Mouse (Mus musculus) myocyte (in vitro differentiated cells): ENCODE data around the gene Vasn. TPM values are rescaled to one million over a fixed set of nuclear protein-coding genes. Genes with fewer than 3 reads are reported as not detected.

Experiments
- H3K27me3 ChIP-seq: one replicate; pipeline ENCODE4 v1.6.1; 2011; ENCODE audit not compliant: control insufficient read depth, insufficient read depth, insufficient read length
- H3K36me3 ChIP-seq: one replicate; pipeline ENCODE4 v1.6.1; 2011; ENCODE audit not compliant: control insufficient read depth, insufficient read depth
- H3K4me2 ChIP-seq: one replicate; pipeline ENCODE4 v1.6.1; 2011; ENCODE audit warnings: low read depth, control low read depth
- H3K4me3 ChIP-seq: one replicate; pipeline ENCODE4 v1.5.1; 2011; ENCODE audit warnings: mild to moderate bottlenecking, control low read depth, moderate library complexity
- H3K79me2 ChIP-seq: one replicate; pipeline ENCODE4 v1.6.1; 2011; ENCODE audit not compliant: control insufficient read depth, insufficient read depth
- H3ac ChIP-seq: one replicate; pipeline ENCODE4 v1.6.1; 2011; ENCODE audit not compliant: control insufficient read depth, insufficient read length
- CEBPB ChIP-seq: IDR thresholded peaks from 2 replicates; pipeline ENCODE4 v1.6.1; 2011; ENCODE audit warnings: mild to moderate bottlenecking, moderate library complexity; ENCODE audit not compliant: poor library complexity, insufficient read depth, severe bottlenecking
- E2F4 ChIP-seq: IDR thresholded peaks from one replicate; pipeline ENCODE4 v1.6.1; 2011; ENCODE audit warnings: mild to moderate bottlenecking, control low read depth, moderate library complexity; ENCODE audit not compliant: insufficient read depth
- MAX ChIP-seq: IDR thresholded peaks from one replicate; pipeline ENCODE4 v1.6.1; 2011; ENCODE audit warnings: low read depth, mild to moderate bottlenecking, control low read depth
- MYOD1 ChIP-seq, 3 experiments: IDR thresholded peaks; one replicate each; pipeline ENCODE4 v1.6.1; 2011; ENCODE audit warnings: control low read depth in 2 of 3, low read depth in 2 of 3, mild to moderate bottlenecking in 2 of 3, moderate library complexity in 1 of 3; ENCODE audit not compliant: insufficient read length in 2 of 3, control insufficient read depth in 1 of 3
- MYOG ChIP-seq, 3 experiments: IDR thresholded peaks; one replicate each; pipeline ENCODE4 v1.6.1; 2011; ENCODE audit warnings: control low read depth in 2 of 3, low read depth in 2 of 3, mild to moderate bottlenecking in 2 of 3; ENCODE audit not compliant: insufficient read length in 2 of 3, control insufficient read depth in 1 of 3, insufficient read depth in 1 of 3
- POLR2A ChIP-seq: IDR thresholded peaks from one replicate; pipeline ENCODE4 v1.6.1; 2011; ENCODE audit warnings: low read depth, mild to moderate bottlenecking, control low read depth, moderate library complexity; ENCODE audit not compliant: insufficient read length
- POLR2AphosphoS2 ChIP-seq: IDR thresholded peaks from one replicate; pipeline ENCODE4 v1.6.1; 2011; ENCODE audit warnings: low read depth, control low read depth; ENCODE audit not compliant: insufficient read length
- REST ChIP-seq: IDR thresholded peaks from one replicate; pipeline ENCODE4 v1.6.1; 2011; ENCODE audit warnings: mild to moderate bottlenecking, control low read depth, moderate library complexity; ENCODE audit not compliant: insufficient read depth, insufficient read length
- SRF ChIP-seq: IDR thresholded peaks from one replicate; pipeline ENCODE4 v1.6.1; 2011; ENCODE audit warnings: low read depth; ENCODE audit not compliant: control insufficient read depth, insufficient read length
- TCF12 ChIP-seq: IDR thresholded peaks from one replicate; pipeline ENCODE4 v1.6.1; 2011; ENCODE audit warnings: mild to moderate bottlenecking, control low read depth; ENCODE audit not compliant: poor library complexity, insufficient read depth, severe bottlenecking
- TCF3 ChIP-seq: IDR thresholded peaks from one replicate; pipeline ENCODE4 v1.6.1; 2011; ENCODE audit warnings: low read depth, control low read depth; ENCODE audit not compliant: insufficient read length
- USF1 ChIP-seq: IDR thresholded peaks from one replicate; pipeline ENCODE4 v1.6.1; 2011; ENCODE audit warnings: low read depth, mild to moderate bottlenecking, control low read depth, moderate library complexity
- polyA plus RNA-seq: library from polyadenylated mRNA; unstranded; fragments of >200 nt; fragmentation: generic; extraction: Trizol; gene quantifications from one replicate; pipeline ENCODE4 v1.2.1, GENCODE M21; 2012; ENCODE audit warnings: missing spikeins

Gene Vasn
- polyA plus RNA-seq, 1 experiment, result 34.7 TPM

- Histone ChIP-seq H3K27me3 (no peaks in the 10 kb centered on the region), H3K36me3 (no peaks in the 10 kb centered on the region), H3K4me3 (peak overlapping the region; percentile 87), H3K4me2 (peak overlapping the region; percentile 99), H3ac (peak overlapping the region; percentile 70), H3K79me2 (peaks cover 59% of the 10 kb centered on the region)
- TF ChIP-seq E2F4, result no peak
These were observed 44.8 kb upstream of the Vasn start for GRCm38 (mm10) chr16:4594814-4595526.

DNA sequence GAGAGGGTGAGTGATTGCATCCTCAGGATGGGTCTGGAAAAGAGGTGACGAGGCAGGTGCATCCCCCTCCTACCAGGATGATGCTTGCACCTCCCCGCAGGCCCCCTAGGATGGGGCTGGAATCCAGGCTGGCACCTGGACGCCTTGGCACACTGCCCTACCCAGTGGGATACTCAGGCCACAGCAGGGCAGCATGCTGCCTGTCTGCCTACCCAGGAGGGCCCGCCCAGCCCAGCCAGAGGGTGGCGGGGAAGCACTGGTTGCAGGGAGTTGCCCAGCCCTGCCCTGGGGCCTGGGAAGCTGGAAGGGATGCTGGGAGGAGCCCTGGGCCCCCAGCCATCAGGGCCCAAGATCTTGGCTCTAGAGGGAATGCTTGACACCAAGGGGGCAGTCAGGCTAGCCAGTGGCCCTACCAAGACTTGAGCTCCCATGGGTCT, 44.2 kb upstream of the Vasn start:
- H3K4me3 ChIP-seq, result peak overlapping the region; percentile 87
- no peaks in the 10 kb centered on the region for H3K36me3 ChIP-seq
- H3ac ChIP-seq, result peak overlapping the region; percentile 70
- H3K79me2 ChIP-seq, result peaks cover 65% of the 10 kb centered on the region
- no peak for TF ChIP-seq TCF12
- TF ChIP-seq POLR2A, result peak; percentile 63
- TF ChIP-seq MYOG (IDR thresholded peaks at IDR 0.05; ENCODE audit: control insufficient read depth in 1 of 3, insufficient read depth in 1 of 3, insufficient read length in 2 of 3, low read depth in 2 of 3), result peak in 1 of 3 experiments; percentile 61
- peak; percentile 2 for TF ChIP-seq POLR2AphosphoS2
- no peak for TF ChIP-seq REST
- TF ChIP-seq MAX, result no peak
- peak in 1 of 3 experiments; percentile 74 for TF ChIP-seq MYOD1 (IDR thresholded peaks at IDR 0.05; ENCODE audit: control insufficient read depth in 1 of 3, insufficient read length in 2 of 3, low read depth in 2 of 3)
- peak overlapping the region; percentile 99 for H3K4me2 ChIP-seq
- no peaks in the 10 kb centered on the region for H3K27me3 ChIP-seq

DNA sequence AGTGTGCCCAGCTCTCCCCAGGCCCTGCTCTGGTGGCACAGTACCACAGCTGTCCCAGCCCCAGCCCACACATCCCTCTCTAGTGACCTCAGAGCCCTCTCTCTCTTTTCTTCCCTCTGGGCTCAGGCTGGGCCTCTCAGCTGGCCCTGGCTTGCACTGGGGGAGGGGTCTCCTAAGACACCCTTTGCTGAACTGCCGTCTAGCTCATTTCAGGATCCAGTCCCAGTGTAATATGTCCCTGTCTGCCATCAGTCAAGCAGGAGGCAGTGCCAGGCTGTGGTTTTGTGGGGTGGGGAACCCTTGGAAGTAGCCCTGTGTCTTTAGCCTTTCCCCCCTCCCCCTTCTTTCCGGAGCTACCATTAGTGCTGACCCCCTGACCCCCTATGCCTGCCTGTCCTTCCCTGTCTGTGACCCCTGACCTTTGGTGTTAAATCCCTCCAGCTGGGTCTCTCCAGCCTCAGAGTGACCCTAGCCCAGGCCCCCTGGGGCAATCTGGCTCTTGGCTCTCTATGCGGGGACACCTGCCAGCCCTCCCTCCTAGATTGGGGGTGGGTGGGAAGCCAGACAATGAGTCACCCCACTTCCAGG, 43.5 kb upstream of the Vasn start:
- H3K79me2 ChIP-seq, result peaks cover 71% of the 10 kb centered on the region
- no peaks in the 10 kb centered on the region for H3K36me3 ChIP-seq
- TF ChIP-seq POLR2A (peak; percentile 39), POLR2AphosphoS2 (peak; percentile 14), TCF12 (no peak), REST (no peak), SRF (no peak), CEBPB (no peak), MAX (no peak), TCF3 (no peak), USF1 (no peak), E2F4 (no peak), MYOD1 (IDR thresholded peaks at IDR 0.05; ENCODE audit: control insufficient read depth in 1 of 3, insufficient read length in 2 of 3, low read depth in 2 of 3) (peak in 2 of 3 experiments; percentile 69 to 80), MYOG (IDR thresholded peaks at IDR 0.05; ENCODE audit: control insufficient read depth in 1 of 3, insufficient read depth in 1 of 3, insufficient read length in 2 of 3, low read depth in 2 of 3) (peak in 2 of 3 experiments; percentile 73 to 91)

GRCm38 (mm10) chr16:4596836-4597235, 42.9 kb upstream of the Vasn start:
- H3K4me2 ChIP-seq, result peak overlapping the region; percentile 99
- H3K27me3 ChIP-seq, result no peaks in the 10 kb centered on the region
- no peaks in the 10 kb centered on the region for H3K36me3 ChIP-seq
- TF ChIP-seq MYOD1 (IDR thresholded peaks at IDR 0.05; ENCODE audit: control insufficient read depth in 1 of 3, insufficient read length in 2 of 3, low read depth in 2 of 3) (no peak), SRF (no peak), MYOG (IDR thresholded peaks at IDR 0.05; ENCODE audit: control insufficient read depth in 1 of 3, insufficient read depth in 1 of 3, insufficient read length in 2 of 3, low read depth in 2 of 3) (no peak), TCF3 (no peak), USF1 (no peak), E2F4 (no peak), REST (no peak), POLR2AphosphoS2 (no peak), MAX (no peak), CEBPB (no peak), TCF12 (no peak), POLR2A (no peak)
- H3ac ChIP-seq, result peak overlapping the region; percentile 70
- peaks cover 76% of the 10 kb centered on the region for H3K79me2 ChIP-seq
- peak overlapping the region; percentile 87 for H3K4me3 ChIP-seq

More for the DNA sequence above, 43.5 kb upstream of the Vasn start:
- Histone ChIP-seq H3K27me3 (no peaks in the 10 kb centered on the region), H3ac (peak overlapping the region; percentile 70), H3K4me2 (peak overlapping the region; percentile 99), H3K4me3 (peak overlapping the region; percentile 87)

GRCm38 (mm10) chr16:4597296-4597695, 42.4 kb upstream of the Vasn start:
- H3K4me3 ChIP-seq, result peak overlapping the region; percentile 87
- H3K4me2 ChIP-seq, result peak overlapping the region; percentile 99
- TF ChIP-seq MYOD1 (IDR thresholded peaks at IDR 0.05; ENCODE audit: control insufficient read depth in 1 of 3, insufficient read length in 2 of 3, low read depth in 2 of 3) (peak in 2 of 3 experiments; percentile 72 to 83), MAX (no peak), MYOG (IDR thresholded peaks at IDR 0.05; ENCODE audit: control insufficient read depth in 1 of 3, insufficient read depth in 1 of 3, insufficient read length in 2 of 3, low read depth in 2 of 3) (peak; percentile 11 to 70 (median 53)), TCF12 (peak; percentile 48), REST (no peak)

More at GRCm38 (mm10) chr16:4597296-4597695, 42.4 kb upstream of the Vasn start:
- Histone ChIP-seq H3K27me3 (no peaks in the 10 kb centered on the region), H3K36me3 (no peaks in the 10 kb centered on the region), H3ac (no peak overlapping the region), H3K79me2 (peaks cover 78% of the 10 kb centered on the region)
